Mouse (Mus musculus) adrenal gland, adult 18-20 months (tissue): ENCODE results near the gene Sprn. TPM values are rescaled to one million over a fixed set of nuclear protein-coding genes. Genes with fewer than 3 reads are reported as not detected.

Experiments used
- DNase-seq, 2 experiments: peaks; one replicate each; pipeline ENCODE4 v3.0.0; 2021 to 2022; ENCODE audit warnings: low spot score in 2 of 2
- total RNA-seq, 2 experiments: library from RNA; stranded (reverse); gene quantifications; 1 replicate in 1 of 2; 2 replicates in 1 of 2; pipeline ENCODE4 v1.2.3; 2021

Sprn gene
- total RNA-seq, 2 experiments from 2014 or later: 0.58 to 0.80 TPM

- DNase-seq: peak; percentile 85 to 89
Observed at GRCm38 (mm10) chr7:140101993-140102860, 52.5 kb downstream of the Sprn start, which contains the start of gene Fuom. Gene Fuom (minus strand): TSS chr7:140102441.

GRCm38 (mm10) chr7:140101498-140101897 is 53.2 kb downstream of the Sprn start:
- no peak for DNase-seq

Other genes starting within 250 kb of the Sprn start
- not detected for gene Utf1, start 211.1 kb downstream of the Sprn start, total RNA-seq
- gene 6430531B16Rik, start 176.1 kb downstream of the Sprn start, total RNA-seq: not detected
- 1 to 10 TPM; 1.9 to 6.9 TPM for gene Adam8, start 162.3 kb downstream of the Sprn start, total RNA-seq
- gene Zfp511, start 118.5 kb downstream of the Sprn start, total RNA-seq: 10 to 100 TPM; 16.3 to 23.5 TPM
- 10 to 100 TPM; 18.5 to 22.8 TPM for gene Tubgcp2, start 118.2 kb downstream of the Sprn start, total RNA-seq
- not detected for gene Msx3, start 105.8 kb downstream of the Sprn start, total RNA-seq
- 1 to 10 TPM; 6.2 to 7.5 TPM for gene Caly, start 72.3 kb downstream of the Sprn start, total RNA-seq
- gene Prap1, start 61.5 kb downstream of the Sprn start, total RNA-seq: not detected
- gene Fuom, start 52.4 kb downstream of the Sprn start, total RNA-seq: 10 to 100 TPM; 55.7 to 64.0 TPM
- gene Paox, start 39.1 kb downstream of the Sprn start, total RNA-seq: 10 to 100 TPM; 15.1 to 16.8 TPM
- gene Echs1, start 38.4 kb downstream of the Sprn start, total RNA-seq: 100 to 1,000 TPM; 472 to 511 TPM
- 10 to 100 TPM; 28.6 to 31.4 TPM for gene Mtg1, start 17.3 kb downstream of the Sprn start, total RNA-seq
- gene Olfr522, start 9.9 kb upstream of the Sprn start, total RNA-seq: not detected
- gene Olfr523, start 18.3 kb upstream of the Sprn start, total RNA-seq: not detected
- gene Olfr524, start 51.1 kb upstream of the Sprn start, total RNA-seq: not detected
- not detected for gene Cd163l1, start 63.4 kb upstream of the Sprn start, total RNA-seq
- gene 5830411N06Rik, start 92.4 kb upstream of the Sprn start, total RNA-seq: not detected
- gene Olfr525, start 166.0 kb upstream of the Sprn start, total RNA-seq: not detected
- not detected for gene Olfr527, start 179.1 kb upstream of the Sprn start, total RNA-seq
- gene Olfr60, start 206.8 kb upstream of the Sprn start, total RNA-seq: not detected
- gene Olfr530, start 221.5 kb upstream of the Sprn start, total RNA-seq: not detected
- not detected for gene Olfr531, start 248.0 kb upstream of the Sprn start, total RNA-seq